Mouse (Mus musculus) spleen, adult 10 weeks (tissue): ENCODE measurements around the gene Cdan1. TPM values are rescaled to one million over a fixed set of nuclear protein-coding genes. Genes with fewer than 3 reads are reported as not detected.

Experiments
- polyA plus RNA-seq: library from polyadenylated mRNA; stranded (reverse); fragments of 350-450 nt; fragmentation: Illumina TruSeq; extraction: RNeasy Lipid Tissue Mini Kit (QIAGEN cat#74804); gene quantifications from one replicate; pipeline ENCODE4 v1.2.3, GENCODE M21; 2015; ENCODE audit warnings: low replicate concordance; ENCODE audit not compliant: insufficient read depth

Cdan1 gene
- 14.7 TPM for polyA plus RNA-seq

DNA sequence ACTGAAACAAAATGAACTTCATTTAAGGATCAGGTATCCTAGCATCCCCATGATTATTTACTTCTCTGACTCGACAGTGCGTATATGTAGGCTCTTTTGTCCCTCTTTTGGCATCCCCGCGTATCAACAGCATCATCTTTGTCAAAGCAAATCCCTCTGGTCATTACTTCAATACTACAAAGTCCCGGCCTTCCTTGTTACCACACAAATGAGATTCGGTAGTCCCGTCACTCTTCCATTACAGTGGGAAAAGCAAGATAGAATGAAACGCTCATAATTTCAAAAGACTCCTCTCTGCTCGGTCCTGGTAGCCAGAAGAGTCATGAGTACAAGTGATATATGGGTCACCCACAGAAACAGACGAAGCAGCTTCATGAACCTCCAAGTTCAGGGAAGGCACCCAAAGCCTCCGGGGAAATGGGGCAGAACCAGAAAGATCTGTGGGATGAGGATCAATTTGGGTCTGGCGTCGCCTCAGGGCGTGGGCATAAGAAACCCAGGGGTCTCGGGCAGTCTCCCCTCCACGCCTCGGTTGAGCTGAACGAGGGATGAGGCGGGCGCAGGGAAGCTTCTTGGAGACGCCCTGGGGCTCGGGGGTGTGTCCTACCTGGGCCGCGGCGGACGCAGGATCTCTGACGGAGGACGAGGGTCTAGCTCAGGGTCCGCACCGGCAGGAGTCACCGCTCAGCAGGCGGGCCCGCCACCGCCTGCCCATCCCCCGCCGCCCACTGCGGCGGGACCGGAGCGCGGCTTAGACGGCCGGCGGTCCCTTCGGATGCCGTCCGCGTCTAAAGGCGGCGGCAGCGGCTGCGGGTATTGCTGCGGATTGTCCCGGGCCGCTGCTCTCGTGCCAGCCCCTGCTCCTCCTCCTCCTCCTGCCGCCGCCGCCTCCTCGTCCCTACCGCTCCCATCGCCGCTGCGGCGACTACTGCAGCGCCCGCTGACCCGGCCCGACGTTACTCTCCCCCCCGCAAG, at the start of gene Cdan1:
Gene Cdan1 (minus strand): TSS at position 680 of the 975 bp plus-strand sequence.

DNA sequence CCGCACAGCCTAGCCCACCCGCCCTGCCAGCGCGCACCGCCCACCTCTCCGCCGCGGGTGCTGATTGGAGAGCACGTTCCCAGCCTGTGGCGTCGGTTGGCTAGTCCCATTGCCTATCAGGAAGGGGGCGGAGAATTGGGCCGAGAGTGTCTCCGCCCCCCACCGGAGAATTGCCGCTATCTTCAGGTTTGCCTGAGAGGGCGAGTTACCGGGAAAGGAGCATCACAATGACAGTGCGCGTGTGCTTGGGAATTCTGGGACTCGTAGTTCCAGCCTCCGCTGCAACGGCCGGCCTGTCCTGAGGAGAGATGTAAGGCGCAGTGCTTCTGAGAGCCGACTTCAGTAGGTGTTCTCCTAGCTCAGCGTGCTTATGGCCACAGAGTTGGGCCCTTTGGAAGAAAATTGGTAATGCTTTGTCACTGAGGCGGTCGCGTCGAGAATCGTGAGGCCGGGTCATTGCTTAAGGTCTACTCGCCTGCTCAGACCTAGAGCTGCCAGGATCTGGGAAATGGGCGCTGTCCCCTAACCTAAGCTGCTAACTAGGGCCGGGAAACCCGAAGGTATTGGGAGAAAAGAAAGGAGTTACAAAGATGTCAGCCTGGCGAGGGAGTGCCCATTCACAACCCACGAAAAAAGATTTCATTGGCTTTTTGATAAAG, 625 bp upstream of the Cdan1 start, which contains the start of gene Ttbk2:
Gene Ttbk2 (minus strand): TSS at position 181 of the 659 bp plus-strand sequence.

Other genes starting within 250 kb of the Cdan1 start
- 16.6 TPM for gene Haus2, start 240.7 kb downstream of the Cdan1 start, polyA plus RNA-seq
- gene Lrrc57, start 240.6 kb downstream of the Cdan1 start, polyA plus RNA-seq, result 29.4 TPM
- gene Stard9, start 221.0 kb downstream of the Cdan1 start, polyA plus RNA-seq, result 16.2 TPM
- 5.8 TPM for gene Ttbk2, start 476 bp upstream of the Cdan1 start, polyA plus RNA-seq
- 39.1 TPM for gene Ubr1, start 120.6 kb upstream of the Cdan1 start, polyA plus RNA-seq
- 27.3 TPM for gene Tmem62, start 126.9 kb upstream of the Cdan1 start, polyA plus RNA-seq
- 139 TPM for gene Ccndbp1, start 158.3 kb upstream of the Cdan1 start, polyA plus RNA-seq
- gene Epb42, start 186.9 kb upstream of the Cdan1 start, polyA plus RNA-seq, result 32.6 TPM
- gene Tgm5, start 235.7 kb upstream of the Cdan1 start, polyA plus RNA-seq, result not detected